Mouse (Mus musculus): ENCODE measurements at regions not wholly inside any gene's neighbourhood (a gene's known extent, or its start where the extent isn't known, plus 50 kb on each side); places are given as distances from the start of the nearest gene placed in this dataset.

DNA sequence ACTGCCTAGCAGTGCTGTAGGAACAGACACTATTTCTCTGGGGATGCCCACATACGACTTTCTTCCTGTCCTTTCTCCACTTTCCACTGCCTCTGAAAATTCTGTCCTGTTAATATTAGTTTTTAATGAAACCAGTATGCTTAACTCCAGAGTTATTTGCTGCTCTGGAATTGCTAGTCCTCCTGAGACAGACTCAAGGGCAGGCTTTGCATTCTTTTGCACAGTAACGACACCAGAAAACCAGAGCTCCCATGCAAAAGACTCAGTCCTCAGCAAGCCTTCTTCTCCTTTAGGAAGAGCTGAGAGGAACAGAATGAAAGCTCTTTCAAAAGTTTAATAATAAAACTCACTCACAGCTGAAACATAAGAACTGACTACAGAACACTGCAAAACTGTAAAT, 92.3 kb upstream of the Dab2 start:
- no peak for DNase-seq (ENCODE audit: low spot score)

DNA sequence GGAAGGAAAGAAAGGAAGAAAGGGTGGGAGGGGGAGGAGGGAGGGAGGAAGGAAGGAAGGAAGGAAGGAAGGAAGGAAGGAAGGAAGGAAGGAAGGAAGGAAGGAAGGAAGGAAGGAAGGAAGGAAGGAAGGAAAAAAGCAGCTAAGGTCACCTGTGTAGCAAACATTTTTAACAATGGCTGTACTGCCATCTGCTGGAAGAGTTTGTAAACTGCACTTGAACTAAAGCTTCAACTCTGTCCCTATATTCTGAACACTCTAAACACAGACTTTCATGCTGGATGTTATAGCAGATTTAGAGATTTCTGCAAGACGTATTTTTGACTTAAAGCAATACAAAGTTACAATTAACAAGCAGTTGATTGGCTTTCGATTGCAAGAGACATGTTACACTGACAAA, 90.3 kb upstream of the Dab2 start:
- DNase-seq (ENCODE audit: low spot score) = no peak

DNA sequence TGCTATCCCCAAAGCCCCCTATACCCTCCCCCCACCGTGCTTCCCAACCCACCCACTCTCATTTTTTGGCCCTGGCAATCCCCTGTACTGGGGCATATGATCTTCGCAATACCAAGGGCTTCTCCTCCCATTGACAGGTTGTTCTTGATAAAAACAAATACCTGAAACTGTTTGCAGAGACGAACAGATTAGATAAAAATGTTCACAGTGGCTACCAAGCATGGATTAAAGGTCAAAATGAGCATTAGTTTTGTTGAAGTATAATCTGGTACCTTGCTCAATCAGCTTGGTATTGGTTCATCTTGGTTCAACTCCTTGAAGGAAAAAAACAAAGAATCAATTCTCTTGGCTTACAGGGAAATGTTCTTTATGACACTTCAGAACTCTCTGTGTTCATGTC, 81.5 kb upstream of the Dab2 start:
- no peak for DNase-seq (ENCODE audit: low spot score)

DNA sequence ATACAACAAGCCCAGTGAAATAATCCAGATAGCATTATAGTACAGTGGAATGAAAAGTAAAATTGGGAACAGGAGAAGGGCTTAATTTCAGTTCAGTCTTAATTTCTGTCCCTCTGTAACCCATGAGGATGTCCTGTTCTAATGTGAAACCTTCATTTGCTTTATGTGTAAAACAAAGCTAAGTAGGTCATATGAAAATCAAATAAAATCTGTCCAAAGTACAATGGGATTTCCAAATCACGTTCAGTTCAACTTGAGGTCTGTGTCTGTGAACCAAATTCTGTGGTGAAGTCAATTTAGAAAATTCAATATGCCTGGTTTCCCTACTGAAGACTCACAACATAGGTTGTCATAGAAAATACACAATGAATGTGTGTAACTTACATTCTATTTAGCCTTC, 74.4 kb upstream of the Dab2 start:
- DNase-seq (ENCODE audit: low spot score) = no peak

DNA sequence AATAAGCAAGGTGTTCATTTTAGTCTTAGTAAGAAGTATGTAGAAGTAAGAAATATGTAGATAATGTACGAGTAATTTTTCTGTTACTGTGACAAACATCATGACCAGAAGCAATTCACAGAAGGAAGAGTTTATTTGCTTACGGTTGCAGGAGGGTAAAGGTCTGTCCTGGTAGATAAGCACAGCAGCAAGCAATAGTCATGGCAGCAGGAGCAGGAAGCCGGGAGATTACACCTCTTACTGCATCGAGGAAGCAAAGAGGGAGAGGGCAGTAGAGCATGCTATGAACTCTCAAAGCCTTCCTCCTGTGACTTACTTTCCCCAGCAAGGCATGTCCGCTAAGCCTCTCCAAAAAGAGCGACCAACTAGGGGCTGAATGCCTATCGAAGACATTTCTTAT, 69.0 kb upstream of the Dab2 start:
- no peak for DNase-seq (ENCODE audit: low spot score)

DNA sequence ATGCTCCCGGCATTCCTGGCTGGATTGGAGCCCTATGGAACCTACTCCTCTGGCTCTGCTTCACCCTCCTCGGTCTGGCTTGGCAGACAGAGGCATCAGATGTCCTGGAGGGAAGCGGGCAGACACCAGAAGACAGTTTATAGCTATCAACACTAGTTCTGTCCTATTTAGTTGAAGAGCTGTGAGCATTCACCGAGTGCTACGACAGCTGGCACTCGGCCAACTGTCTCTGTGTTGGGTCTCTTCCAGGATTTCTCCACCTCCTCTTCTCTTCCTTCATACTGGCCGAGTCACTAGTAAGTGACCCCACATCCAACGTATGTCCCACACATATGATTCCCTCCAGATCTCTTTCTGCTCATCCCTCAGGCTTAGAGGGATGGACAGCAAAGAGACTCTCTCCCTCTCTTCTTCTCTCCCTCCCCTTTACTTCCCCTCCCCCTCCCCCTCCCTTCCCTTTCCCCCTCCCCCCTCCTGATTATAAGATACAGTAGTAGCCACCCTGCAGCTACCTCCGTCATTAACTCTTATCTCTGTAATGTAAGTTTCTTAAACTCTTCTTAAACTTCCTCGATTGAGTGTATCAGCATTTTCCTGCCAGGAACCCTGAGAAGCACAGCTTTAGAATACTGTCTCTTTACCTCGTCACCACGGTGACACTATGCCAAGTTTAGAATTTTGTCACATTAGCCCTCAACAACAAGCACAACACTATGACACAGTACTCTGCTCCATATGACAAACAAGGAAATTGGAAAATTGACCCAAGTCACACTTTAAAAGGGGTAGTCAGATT, 68.1 kb upstream of the Dab2 start:
- DNase-seq (ENCODE audit: low spot score) = peak; percentile 14

DNA sequence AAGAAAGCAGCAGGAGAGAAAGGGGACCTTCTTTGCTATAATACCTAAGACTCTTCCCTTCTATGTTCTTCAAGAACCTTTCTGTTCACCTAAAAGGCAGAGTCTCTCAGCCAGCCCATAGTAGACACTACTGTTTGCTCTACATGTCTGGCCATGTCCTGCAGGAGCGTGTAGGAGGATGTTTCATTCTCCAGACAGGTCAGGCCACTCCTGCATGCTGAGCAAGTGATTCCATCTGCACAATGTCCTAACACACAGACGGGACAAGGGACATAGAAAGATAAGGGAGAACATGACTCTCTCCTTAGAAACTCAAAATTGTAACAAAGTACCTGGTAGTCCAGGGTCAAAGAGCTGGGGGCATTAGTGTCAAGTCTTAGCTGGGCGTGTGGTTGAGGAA, 66.0 kb upstream of the Dab2 start:
- DNase-seq (ENCODE audit: low spot score) = no peak

DNA sequence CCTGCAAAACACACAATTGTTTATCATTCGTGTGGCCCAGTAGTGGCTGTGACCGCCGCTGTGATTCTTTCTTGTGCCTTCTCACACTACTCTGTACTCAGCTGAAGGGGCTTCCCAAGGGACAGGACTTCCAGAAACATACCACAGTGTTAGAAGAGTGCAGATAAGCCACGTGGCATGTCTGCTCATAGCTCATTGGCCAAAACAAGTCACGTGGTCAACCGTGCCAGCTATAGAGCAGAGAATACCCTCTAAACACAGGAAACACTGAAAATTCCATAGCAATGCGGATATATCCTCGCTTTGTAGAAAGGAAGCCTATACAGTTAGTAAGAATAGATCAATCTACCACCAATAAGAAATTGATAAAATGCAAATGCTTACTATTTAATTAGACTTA, 63.0 kb upstream of the Dab2 start:
- DNase-seq (ENCODE audit: low spot score) = no peak

DNA sequence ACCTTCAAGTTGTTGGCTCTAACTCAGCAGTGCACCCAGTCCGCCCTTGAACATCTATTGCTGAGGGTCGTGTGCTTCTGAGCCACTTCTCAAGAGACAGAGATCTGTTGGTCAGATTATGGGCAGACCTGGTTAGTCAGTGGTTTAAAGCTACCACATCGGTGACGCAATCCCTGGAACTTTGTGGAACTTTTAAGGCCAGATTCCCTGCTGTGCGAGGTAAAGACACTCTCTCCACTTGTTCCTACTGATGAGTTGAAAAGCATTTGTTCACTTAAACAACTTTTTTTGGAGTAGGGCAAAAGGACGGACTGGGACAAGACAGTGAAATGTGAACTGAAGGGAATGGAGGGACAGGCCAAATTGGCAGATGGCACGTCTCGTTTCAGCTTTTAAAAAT, 61.9 kb upstream of the Dab2 start:
- DNase-seq (ENCODE audit: low spot score) = no peak

DNA sequence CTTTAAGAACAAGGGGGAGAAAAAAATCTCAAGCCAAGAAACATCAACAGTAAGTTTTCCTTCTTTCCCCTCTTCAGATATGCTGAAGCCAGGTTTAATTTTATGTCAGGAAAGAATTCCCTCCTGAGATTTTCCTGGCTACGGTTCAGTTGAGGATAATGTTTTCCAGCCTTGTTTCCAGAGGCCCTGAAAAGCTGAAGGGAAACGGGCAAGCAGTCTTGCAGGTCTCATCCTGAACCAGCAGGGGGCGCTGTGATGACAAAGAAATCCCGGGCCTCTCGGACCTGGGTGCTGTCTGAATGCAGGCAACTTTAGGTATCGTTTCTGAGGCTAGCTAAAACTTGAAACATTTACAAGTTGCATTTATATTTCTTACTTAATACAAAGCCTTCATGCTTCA, 61.5 kb upstream of the Dab2 start:
- peak; percentile 84 for DNase-seq (ENCODE audit: low spot score)

DNA sequence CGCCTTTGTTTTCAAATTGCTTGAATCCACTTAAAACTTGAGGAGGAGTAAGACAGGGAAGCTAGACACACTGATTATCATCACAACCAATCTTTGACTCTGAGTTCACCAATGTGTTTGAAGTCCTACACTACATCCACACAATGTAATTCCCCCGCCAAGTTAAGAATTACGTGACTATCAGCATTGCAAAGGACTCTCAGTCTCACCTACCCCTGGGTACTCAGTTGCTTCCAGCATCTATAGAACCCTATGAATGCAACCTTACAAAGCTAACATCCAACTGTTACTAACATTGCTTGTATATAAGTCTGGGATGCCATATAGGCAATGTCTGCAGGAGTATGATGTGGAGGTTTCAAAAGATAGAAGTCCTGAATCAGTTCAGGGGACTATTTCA, 60.8 kb upstream of the Dab2 start:
- no peak for DNase-seq (ENCODE audit: low spot score)

DNA sequence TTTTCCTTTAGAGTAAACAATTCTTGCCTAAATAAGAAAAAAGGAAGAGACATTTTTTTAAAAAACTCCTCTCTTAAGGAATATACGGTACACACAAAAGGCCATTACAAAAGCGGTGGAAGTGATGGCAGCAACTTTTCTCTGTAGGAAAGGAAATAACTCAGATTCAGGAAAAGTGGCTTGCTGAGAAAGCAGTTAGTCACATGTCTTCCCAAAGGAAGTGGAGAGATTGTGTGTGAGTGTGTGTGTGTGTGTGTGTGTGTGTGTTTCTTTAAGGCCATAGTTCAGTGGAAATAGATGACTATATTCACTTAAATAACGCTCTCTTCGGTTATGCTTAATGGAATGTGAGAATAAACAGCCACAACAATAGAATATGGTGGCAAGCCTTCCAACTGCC, 57.5 kb upstream of the Dab2 start:
- no peak for DNase-seq (ENCODE audit: low spot score)

DNA sequence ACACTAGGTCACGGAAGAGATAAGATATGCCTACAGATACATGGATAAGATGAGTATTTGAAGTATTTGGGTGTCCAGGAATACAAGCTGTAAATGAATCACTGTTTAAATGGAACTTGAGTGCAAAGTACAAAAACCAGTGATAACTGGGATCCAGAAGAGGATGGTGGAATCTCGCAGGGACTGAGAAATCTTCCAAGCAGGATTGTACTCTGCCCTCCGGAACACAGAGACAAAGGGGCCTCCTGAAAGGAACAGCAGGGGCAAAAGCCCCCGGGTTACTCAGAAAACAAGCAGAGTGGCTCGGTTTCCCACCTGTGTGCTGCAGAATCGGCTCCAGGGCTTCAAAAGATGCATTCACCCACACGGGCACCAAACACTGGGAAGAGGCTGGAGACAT, 55.2 kb upstream of the Dab2 start:
- DNase-seq (ENCODE audit: low spot score) = no peak

DNA sequence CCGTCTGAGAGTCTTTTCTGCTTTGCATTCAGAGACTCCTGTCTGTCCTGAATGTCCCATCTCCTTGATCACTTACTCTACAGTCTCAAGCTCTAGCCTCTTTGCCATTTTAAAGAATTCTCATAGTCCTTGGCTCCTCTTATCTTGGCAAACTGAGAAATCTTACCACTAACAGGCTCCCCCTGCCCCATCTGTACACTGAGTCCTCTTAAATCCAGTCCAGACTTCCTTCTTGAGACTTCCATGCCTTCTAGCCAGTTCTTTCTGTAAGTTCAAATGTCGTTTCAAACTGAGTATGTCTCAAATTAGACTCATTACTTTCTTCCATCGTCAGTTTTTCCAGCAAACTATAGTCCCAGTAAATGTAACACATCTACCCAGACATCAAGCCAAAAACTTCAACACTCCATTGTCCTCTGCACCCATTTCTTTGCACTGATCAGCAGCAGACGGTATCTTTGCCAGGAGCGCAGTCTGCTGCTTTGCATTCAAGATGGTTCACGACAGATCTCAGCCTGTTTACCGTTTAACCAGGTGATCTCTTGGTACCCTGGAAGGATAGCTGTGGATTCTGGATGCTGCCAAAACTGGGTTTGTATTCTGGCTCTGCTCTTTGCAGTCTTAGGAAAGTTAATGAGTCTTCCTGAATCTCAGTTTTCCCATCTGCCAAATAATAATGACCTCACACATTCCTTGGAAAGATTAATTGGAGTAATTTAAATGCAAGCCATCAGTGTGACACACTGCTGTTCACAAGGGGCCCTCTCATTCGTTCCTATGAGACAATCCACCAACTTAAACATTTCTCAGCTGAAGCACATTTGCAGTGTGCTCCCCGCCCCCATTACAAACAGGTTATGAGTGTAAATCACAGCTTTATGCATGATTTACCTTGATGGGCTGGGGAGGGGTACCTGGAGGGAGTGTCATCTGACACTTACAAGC, 53.4 kb upstream of the Dab2 start:
- no peak for DNase-seq (ENCODE audit: low spot score)

DNA sequence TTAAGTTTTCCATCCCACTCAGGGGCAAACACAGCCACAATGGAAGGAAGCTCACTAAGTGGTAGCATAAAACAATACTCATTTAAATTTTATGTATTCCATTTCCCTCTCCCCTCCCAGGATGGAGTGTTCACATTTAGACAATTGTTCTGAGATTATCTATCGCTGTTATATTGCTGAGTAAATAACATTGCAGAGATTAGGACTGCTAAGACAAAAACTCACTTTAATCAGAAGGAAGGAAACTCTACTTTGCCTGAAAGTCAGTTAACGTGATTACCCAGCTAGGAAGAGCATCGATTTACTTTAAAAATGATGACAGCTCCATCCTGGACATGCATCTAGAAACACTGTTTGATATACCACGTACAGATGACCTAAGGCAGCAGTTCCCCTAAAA, 51.1 kb upstream of the Dab2 start:
- DNase-seq (ENCODE audit: low spot score) = no peak

Measured in ovary, postnatal 36 days (tissue).